Mouse (Mus musculus) kidney, postnatal 25 days (tissue): ENCODE measurements at regions not wholly inside any gene's neighbourhood (a gene's known extent, or its start where the extent isn't known, plus 50 kb on each side); places are given as distances from the start of the nearest gene placed in this dataset.
"Not testable (repeated sequence)": the region's sequence is repeated elsewhere in the genome, so short reads cannot be mapped to it uniquely, and the experiment has no call there.

ENCODE experiments used
- DNase-seq, 2 experiments: peaks; one replicate each; pipeline ENCODE4 v3.0.0; 2021; ENCODE audit warnings: mixed read lengths in 2 of 2

DNA sequence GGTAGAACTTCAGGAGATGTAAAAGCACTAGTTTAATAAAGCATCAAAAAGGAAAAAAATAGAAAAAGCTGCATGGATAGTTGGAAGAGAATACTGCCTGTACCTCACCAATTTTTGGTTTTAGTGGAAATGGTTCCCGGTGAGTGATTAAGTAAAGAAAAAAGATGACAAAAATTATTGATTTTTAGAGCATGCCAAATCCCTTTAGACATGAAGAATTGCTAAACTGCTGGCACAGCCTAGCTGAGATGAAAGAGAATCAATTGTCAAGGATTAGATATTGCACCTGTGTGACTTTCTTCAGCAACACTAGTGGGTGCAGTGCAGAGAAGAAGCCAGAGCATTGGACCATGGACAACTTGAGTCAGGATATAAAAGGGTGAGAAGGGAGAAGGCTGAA, 348.7 kb upstream of the Cpeb2 start:
- DNase-seq, result no peak

DNA sequence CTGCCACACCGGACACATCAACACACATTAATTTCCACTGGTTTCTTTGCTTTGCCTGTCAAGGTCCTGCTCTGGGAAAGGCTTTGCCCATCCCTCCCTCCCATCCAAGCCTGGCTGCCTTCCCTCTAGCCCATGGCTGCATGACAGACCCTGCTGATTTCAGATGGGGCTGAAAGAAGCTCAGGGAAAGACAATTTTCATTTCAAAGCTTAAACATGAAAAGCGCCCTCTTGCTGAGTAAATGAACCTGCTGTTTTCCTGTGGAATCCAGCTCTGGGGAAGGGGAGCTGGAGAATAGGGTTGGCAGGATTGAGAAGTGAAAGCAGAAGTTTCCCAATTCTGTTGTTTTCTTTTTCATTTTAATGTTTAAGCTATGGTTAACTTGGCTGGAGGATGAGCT, 341.1 kb upstream of the Cpeb2 start:
- no peak for DNase-seq

DNA sequence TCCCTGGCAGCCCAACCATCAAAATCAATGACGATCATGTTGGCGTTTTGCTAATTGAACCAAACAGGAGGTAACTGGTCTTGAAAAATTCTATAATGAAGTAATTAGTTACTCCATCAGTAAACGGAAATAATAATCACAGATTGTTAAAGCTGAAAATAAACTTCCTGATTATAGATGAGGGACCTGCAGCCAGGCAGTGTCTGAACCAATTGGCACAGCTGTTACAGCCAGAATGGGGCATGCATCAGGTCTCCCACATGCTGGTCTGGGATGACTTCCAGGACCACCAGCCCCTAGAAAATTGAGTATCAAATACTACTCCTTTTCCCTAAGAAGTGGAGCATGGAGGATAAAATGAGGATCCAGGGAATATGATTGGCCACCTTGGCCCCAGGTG, 326.8 kb upstream of the Cpeb2 start:
- DNase-seq, result no peak

DNA sequence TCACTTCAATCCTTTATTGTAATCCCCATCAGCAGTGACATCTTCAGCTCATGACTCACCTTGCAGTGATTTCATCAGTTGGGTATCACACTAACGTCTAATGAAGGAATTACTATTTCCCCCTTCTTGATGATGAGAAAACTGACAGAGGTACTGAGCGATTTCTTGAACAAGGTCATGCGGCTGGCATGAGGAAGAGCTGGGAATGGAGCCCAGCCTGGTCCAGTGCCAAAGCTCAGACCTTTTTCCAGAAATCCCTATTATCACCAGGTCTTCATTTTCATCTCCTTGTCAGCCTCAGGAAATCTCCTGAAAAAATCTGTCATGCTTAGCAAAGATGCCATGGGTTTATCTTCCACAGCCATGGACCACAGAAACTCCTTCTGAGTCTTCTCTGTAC, 313.6 kb upstream of the Cpeb2 start:
- DNase-seq, result no peak

DNA sequence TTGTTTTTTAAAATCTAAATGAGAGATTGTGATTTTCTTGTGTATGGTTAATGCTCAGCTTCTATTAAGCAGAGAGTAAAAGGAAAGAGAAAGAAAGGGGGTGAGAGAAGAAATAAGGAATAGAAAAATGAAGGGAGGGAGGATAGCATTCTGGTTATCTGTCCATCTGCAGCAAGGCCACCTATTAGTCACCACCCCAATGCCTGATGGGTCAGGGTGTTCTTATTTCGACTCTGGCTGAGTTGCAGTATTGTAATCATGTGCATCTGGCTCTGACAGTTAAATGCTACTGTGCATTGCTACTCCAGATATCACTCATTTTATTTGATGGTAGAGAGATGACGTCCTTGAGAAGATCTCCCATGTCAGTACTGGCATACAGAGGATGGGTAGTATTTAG, 300.9 kb upstream of the Cpeb2 start:
- no peak for DNase-seq

DNA sequence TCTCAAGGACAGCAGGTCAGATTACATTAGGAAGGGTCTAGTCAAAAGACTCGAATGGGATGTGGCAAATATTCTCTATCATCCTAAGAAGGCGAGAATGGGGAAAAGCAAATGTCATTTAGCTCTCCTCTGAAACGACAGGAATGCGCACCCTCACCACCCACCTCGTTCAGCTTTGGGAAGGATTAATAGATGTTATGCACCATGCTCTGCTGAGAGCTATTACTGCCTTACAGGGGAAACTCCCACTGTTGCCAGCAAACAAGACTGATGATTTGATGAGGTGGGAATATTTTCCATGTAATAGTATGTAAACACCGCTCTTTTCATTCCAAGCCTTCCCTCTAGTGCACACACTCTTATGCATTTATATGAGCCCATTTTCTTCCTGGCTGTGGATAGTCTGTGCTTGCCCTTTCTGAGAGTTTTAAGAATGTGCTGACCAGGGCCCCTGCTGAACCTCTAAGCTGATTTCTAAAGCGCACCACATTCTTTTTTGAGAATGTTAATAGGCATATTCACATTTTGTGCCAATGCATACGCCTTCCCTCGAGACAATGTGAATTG, 273.6 kb upstream of the Cpeb2 start:
- DNase-seq, result no peak

DNA sequence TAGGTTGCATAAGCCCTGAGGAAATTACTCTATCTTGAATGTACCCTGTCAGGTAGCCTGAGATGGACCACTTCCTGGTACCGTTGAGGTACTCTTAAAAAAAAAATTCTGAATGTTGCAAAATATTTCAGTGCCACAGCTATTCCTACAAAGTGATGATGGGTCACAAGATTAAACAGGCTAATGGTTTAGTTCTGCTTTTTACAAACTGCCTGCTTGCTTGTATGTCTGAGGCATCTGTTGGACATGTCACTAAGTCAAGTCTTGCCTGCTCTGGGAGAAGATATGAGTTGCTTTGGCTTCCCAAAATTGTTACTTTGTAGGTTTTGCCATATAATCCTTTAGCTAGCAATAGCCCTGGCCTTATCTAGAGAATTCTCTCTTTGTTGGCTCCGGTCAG, 266.0 kb upstream of the Cpeb2 start:
- not testable (repeated sequence) for DNase-seq

DNA sequence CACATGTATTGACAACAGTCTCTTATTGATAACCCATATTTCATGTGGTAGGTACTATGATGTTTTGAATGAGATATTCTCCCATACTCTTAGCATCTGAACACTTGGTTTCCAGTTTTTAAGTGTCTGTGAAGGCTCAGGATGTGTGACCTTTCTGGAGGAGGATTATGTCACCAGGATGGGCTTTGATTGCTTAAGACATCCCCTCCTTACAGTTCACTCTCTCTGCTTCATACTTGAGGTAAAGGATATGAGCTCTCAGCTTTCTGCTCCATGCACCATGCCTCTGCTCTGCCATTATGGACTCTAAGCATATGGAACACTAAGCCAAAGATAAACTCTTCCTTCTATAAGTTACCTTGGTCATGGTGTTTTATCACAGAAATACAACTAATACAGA, 263.8 kb upstream of the Cpeb2 start:
- no peak for DNase-seq

DNA sequence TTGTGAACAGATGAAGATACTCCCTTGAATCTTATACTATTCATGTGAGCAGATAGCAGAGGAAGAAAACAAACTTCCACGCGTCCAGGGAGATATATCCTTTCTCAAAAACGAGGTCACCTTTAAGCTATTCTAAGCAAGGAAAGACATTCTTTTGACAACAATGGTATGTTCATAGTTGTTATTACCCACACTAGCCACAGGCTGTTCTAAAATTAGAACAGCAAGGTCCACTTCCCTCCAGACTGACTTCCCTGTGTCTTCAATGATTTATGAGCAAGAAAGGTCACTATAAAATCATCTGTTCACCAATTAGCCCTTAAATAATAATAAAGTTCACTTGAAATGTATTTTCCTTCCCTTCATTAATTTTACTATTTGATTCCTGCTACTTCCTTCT, 263.3 kb upstream of the Cpeb2 start:
- DNase-seq, result no peak

DNA sequence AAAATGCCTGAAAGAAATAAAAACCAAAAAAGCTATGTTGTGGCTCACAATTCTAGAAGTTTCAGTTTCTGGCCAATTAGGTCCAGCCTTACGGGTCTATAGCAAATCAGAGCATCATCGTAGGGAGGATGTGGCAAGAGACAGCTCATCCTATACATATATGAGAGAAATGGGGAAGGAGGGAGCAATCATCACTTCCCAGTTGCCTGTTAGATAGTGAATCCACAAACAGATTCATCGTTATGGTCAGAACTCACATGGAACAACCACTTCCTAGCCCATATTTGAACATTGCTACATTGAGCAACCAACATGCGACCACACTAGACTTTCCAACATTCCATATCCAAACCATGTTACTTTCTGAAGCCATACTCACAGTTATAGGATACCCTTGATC, 255.9 kb upstream of the Cpeb2 start:
- no peak for DNase-seq

DNA sequence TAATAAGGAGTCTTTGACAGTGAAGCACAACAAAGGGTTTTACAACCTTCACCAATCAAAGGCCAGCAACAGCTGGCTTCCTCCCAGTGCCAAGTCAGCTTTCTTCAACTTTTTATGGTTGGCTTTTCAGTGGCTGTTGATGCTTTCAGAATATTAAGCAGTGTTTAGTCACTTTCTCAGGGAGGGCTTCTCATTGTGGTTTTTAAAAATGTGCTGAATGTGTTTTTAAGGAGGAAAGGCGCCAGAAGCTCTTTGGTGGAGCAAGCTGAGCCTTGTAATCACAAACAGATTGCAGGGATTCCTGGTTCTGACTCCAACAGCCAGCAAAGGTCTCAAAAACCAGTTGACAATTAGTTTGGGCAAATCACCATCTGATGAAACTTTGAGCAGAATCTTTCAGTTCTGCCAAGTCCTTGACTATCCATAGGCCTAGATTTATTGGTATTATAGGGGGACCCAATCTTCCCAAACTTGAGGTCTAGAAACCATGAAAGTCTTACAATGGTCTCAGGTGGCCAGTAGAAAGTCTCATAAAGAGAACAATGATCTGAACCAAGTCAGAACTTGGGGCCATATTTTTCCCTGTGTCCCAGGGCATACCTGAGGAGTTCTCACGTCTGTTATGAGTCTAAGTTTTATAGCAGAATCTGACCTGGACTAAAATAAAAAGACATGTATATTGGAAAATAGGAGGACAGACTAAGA, 251.9 kb upstream of the Cpeb2 start:
- DNase-seq, result no peak

DNA sequence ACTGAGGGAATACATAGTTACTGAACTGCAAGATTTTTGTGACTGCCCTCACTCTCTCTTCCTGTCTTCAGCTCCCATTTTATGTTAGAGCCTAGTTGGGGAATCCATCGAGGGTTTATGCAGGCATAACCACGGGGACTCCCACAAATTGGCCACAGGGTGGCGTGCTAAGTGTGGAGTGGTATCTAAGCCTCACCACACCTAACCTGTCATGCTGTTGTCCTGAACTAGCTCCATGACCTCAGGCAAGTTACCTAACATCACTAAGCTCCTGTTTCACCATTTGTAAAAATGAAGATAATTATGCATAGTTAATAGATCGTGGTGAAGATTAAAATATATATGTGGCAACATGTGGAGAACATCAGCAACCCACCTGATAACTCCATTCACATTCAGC, 246.8 kb upstream of the Cpeb2 start:
- peak in 1 of 2 experiments; percentile 34 for DNase-seq

DNA sequence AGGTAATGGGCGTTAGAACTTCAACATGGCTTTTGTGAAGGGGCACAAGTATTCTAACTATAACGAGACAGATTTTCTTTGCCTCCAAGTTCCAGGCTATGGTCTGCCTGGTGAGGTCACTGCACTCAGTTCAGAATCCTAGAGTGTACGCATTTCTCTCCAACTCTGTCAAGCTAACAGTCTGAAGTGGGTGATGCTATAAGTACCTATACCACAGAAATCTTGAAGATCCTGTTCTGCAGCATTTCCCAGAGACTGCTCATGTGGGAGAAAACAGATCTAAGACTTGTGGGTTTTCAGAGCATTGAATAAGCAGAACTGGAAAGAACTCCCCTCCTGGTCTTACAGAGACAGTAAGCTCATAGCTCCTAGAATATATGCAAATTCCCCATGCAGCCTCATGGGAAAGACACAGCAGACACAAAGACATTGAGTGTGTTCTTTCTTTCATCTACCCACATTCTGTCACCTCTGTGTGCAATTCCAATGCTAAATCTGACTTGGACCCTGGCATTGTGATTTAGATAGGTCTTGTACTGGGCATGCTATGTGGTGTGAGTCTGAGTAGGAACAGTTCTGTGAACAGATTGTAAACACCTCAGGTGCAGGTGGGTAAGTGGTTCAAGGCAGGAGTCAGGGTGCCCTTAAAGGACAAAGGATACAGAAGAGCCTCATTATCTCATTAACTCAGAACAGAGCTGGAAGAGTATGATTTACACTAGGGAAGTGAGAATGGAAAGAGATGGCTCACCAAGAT, 245.1 kb upstream of the Cpeb2 start:
- no peak for DNase-seq

DNA sequence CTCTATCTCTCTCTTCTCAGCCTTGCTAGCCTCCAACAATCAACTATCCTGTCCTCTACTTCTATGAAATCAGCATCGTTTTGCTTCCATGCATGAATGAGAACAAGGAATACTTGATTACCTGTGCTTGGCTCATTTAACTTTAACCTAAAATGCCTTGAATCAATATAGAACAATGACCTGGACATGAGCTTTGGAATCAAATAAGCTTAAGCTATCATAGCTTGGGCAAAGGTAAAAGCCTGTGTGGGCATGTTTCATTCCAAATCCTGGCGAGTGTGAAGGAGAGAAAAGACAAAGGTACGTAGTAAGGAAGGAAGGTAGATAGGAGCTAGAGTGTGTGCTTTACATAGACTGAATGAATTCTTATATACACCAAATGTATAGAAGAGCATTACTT, 243.7 kb upstream of the Cpeb2 start:
- DNase-seq, result no peak

DNA sequence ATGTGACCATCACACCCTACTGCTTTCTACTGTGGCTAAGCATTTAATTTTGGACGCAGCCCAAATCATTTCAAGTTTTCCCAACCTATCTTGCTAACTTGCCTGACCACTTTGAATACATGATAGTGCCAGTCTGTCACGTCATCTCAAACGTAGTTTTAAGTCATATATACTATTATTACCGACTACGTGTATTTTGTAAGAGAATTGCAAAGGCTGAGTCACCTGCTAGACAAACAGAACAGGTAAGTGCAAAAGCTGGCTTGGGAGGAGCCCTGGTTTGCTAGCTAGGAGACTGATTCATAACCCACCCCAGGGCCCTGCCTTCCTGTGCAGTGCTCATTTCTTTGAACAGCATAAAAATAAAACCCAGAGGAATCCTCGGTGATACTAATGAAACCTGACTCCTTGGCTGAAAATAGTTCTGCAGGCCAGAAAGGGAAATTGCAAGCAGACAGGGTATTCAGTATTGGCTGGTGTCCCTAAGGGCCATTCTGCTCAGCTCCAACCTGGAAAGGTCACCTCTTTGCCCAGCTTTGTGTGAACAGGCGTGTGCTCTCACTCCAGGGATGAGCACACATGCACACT, 208.9 kb upstream of the Cpeb2 start:
- peak in 1 of 2 experiments; percentile 36 for DNase-seq

DNA sequence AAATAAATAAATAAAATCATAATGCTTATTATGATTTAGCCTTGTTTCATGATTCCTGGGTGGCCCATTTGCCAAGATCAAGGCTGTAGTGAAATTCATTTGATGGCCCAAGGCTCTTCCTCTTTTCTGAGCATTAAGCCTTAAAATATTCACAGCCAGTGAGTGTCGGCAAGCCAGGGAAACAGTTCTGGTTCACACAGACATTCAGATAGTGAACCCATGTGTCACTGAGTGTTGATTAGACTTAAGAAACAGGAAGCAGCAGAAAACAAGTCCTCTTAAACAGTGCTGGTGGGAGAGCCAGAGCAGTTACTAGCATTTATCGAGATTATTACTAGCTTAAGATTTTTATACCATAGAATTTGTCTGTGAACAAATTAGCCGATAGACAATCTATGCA, 201.7 kb upstream of the Cpeb2 start:
- no peak for DNase-seq

DNA sequence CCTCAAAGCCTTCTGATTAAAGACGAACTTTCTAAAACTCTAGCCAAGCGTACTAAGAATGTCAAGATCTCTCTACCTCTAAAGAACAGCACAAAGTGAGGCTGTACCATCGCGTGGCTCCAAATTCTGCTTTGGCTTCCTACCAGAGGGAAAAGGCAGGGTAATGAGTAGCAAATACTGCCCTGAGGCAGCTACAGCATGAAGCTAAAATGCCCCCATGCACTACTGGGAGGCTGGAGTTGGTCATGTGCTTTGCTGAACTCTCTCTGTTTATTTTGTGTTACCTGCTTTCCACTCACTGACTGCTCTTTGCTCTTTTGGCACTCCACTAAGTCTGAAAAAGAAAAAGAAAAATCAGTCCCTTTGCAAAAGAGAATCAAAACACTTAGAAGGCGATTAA, 201.1 kb upstream of the Cpeb2 start:
- peak; percentile 82 to 92 for DNase-seq

DNA sequence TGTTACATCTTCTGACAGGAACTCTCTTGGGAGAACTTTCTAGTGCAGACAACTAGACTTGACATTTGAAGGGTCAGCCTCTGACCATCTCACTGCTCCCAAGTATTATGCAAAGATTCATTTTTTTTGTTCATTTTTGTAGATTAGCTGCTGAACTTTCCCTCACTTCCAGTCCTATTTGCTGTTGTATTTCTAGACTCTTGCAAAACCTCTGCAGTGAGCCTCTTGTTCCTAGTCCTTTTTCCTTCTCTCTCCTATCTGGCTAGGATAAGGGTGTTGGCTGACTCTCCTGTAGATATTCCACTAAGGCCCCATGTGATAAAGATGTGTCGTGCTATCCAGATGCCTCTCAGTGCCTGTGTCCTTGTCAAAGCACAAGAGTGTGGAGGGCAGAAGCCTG, 198.5 kb upstream of the Cpeb2 start:
- DNase-seq, result no peak

DNA sequence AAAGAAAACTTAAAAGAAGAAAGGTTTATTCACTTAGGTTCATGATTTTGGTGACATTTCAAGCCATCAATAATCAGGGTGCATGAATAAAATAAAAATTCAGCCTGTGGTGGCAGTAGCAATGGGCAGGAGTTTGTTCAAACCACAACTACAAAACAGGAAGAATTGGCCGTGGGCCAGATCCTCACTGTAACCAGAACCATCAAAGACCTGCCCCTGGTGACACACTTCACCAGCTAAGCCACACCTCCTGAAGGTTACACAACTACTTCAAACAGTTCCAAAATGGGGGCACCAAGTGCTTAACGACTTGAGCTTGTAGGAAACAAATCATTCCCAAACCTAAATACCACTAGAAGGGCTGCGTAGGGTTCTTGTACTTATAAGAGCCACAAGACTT, 195.4 kb upstream of the Cpeb2 start:
- peak; percentile 88 for DNase-seq

DNA sequence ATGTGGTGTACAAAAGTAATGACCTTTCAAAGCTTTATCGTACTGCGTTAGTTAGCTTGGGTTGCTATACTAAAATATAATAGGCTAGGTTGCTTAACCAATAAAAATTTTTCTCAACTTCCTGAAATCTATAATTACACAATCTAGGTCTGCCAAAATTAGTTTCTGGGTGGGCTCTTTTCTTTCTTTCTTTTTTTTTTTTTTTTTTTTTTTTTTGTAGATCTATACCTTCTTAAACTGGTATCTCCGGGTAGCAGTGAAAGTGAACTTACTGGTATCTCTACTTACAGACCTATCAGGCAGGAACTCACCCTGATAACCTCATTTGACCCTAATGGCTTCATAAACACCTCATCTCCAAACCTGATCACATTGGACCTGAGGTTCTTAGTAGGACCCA, 193.4 kb upstream of the Cpeb2 start:
- no peak for DNase-seq

DNA sequence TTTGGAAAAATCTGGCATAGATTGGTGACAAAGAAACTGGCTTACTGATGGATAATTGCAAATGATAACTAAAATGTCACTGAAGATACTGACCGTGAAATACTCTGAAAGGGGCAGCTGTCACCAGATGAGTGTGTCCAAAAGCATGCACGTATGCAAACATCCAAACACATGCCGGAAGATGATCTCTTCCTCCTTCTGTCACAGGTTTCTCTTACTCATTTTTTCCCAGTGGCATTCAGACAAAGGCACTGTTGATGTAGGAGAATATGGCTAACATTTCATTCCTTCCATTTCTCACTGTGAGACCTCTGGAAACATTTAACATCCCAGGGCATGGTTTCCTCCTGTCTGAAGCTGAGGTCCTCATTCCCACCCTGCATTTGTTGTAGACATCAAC, 190.4 kb upstream of the Cpeb2 start:
- no peak for DNase-seq

DNA sequence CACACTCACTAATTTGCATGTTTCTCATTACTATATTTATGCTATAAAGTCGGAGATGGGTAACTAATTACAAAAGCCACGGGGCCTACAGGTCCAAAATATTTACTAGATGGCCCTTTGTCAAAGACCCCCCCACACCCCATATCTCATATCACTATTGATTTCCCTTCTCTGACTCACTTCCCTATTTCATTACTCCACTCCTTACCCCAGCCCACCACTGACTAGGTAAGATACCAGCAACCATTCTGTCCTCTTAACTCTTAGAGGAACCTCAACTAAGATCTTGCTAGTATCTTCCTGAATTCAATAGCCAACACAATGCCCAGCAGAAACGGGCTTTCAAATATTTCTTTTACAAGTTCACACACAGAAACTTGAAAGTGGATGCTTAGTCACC, 187.1 kb upstream of the Cpeb2 start:
- DNase-seq, result no peak

DNA sequence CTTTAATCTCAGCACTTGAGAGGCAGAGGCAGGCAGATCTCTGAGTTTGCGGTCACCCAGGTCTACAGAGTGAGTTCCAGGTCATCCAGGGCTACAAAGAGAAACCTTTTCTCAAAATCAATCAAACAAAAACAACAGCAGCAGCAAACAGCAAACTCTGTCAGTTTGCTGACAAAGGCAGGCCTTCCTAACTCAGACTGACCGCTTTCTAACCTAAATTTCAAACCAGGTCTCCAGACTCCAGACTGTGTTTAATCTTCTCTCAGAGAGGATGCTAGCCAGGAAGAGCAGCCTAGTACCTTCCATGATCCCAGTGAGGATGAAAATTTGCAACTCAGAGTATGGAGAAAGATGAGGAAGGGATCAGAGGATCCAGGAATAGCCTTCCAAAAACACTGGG, 185.7 kb upstream of the Cpeb2 start:
- no peak for DNase-seq
